ENCODE assay signal across 8 mouse cellular contexts in genomic region chr7:49758934-49759571, GRCm38 (mm10). TPM values are rescaled to one million over a fixed set of nuclear protein-coding genes. Genes with fewer than 3 reads are reported as not detected.
DNase-seq lines count a peak whose midpoint lies in the region; ATAC-seq and TF ChIP-seq lines count a peak whose summit lies in the region.

Gene Htatip2 (plus strand): TSS chr7:49759115.

- DNase-seq in 3134 (ENCODE audit: extremely low read depth, insufficient read length, low spot score) (peak; percentile 65), ZHBTc4 (ENCODE audit: low read depth, low spot score) (peak; percentile 43)
- peak; percentile 56 to 62 for DNase-seq in lung, adult 18-20 months
- DNase-seq in thymus, postnatal 25 days, result peak; percentile 79

- peak within 1 kb of the TSS; percentile 46 for H3K4me3 ChIP-seq in embryonic fibroblast, embryonic 13.5 days (ENCODE audit: insufficient read depth, low read length)
- peak within 1 kb of the TSS; percentile 71 for H3K4me3 ChIP-seq in heart, embryonic 13.5 days
- peak within 1 kb of the TSS; percentile 51 for H3K4me3 ChIP-seq in kidney, embryonic 16.5 days (ENCODE audit: low read length)

- peak; percentile 72 for TF ChIP-seq POLR2A in embryonic fibroblast, embryonic 13.5 days (IDR thresholded peaks at IDR 0.05; ENCODE audit: low read depth, low read length)

- H3K9ac ChIP-seq in heart, embryonic 13.5 days, result peak within 1 kb of the TSS; percentile 85
- H3K9ac ChIP-seq in kidney, embryonic 16.5 days (replicated peaks; ENCODE audit: low read length), result peak within 1 kb of the TSS; percentile 60

- WGBS in heart, embryonic 13.5 days, result 3% methylated on average over 41 of the region's 42 CpGs
- WGBS in kidney, embryonic 16.5 days, result 3% methylated on average over 25 of the region's 42 CpGs

- no peaks in the 10 kb centered on the region for H3K36me3 ChIP-seq in heart, embryonic 13.5 days
- no peaks in the 10 kb centered on the region for H3K36me3 ChIP-seq in kidney, embryonic 16.5 days (ENCODE audit: insufficient read depth, low read length)

- peak; percentile 84 for ATAC-seq in heart, embryonic 13.5 days (ENCODE audit: extremely low read depth, insufficient number of reproducible peaks, low FRiP score, low TSS enrichment)
- ATAC-seq in kidney, embryonic 16.5 days (ENCODE audit: low FRiP score, low TSS enrichment), result peak; percentile 82
- ATAC-seq in neutrophil, adult 5-6 weeks (ENCODE audit: extremely low read depth, insufficient number of reproducible peaks, low FRiP score, poor library complexity, severe bottlenecking), result peak; percentile 46

- peak within 1 kb of the TSS; percentile 90 for H3K4me2 ChIP-seq in heart, embryonic 13.5 days
- H3K4me2 ChIP-seq in kidney, embryonic 16.5 days (replicated peaks; ENCODE audit: low read depth, low read length), result peak within 1 kb of the TSS; percentile 68

- H3K27ac ChIP-seq in embryonic fibroblast, embryonic 13.5 days (ENCODE audit: insufficient read depth, low read length), result no peak within 1 kb of the TSS
- peak within 1 kb of the TSS; percentile 67 for H3K27ac ChIP-seq in heart, embryonic 13.5 days (replicated peaks)
- no peak within 1 kb of the TSS for H3K27ac ChIP-seq in kidney, embryonic 16.5 days (ENCODE audit: low read length)

- no peak for TF ChIP-seq CTCF in embryonic fibroblast, embryonic 13.5 days (IDR thresholded peaks at IDR 0.05; ENCODE audit: borderline replicate concordance, insufficient read depth, low read length)

- H3K27me3 ChIP-seq in heart, embryonic 13.5 days (replicated peaks), result peaks cover 36% of the 10 kb centered on the region
- 0 out of 2 replicates have a peak, but pooled peaks cover 3% of the 10 kb centered on the region for H3K27me3 ChIP-seq in kidney, embryonic 16.5 days (ENCODE audit: insufficient read depth, low read length)

- H3K4me1 ChIP-seq in embryonic fibroblast, embryonic 13.5 days (ENCODE audit: control insufficient read depth, insufficient read depth, low read length), result peaks cover 8% of the 10 kb centered on the region
- peaks cover 16% of the 10 kb centered on the region for H3K4me1 ChIP-seq in heart, embryonic 13.5 days
- H3K4me1 ChIP-seq in kidney, embryonic 16.5 days (ENCODE audit: insufficient read depth, low read length), result no peaks in the 10 kb centered on the region

- no peaks in the 10 kb centered on the region for H3K9me3 ChIP-seq in heart, embryonic 13.5 days
- peaks cover 6% of the 10 kb centered on the region for H3K9me3 ChIP-seq in kidney, embryonic 16.5 days (ENCODE audit: low read length)

RNA-seq across cellular contexts. Expression of gene Htatip2, which starts in this region (rescaled TPM):
- polyA plus RNA-seq in embryonic fibroblast, embryonic 13.5 days (2011; ENCODE audit: insufficient read length, low read depth, missing spikeins), result 26.3 and 32.6 TPM in 2 replicates
- polyA plus RNA-seq in heart, embryonic 13.5 days (2015; fragmentation: Nextera tagmentation; extraction: Ambion mirVana), result 16.3 and 17.3 TPM in 2 replicates
- polyA plus RNA-seq in kidney, embryonic 16.5 days (2015; fragmentation: Nextera tagmentation; extraction: Ambion mirVana), result 9.4 and 11.2 TPM in 2 replicates
- total RNA-seq in neutrophil, adult 5-6 weeks (2017), result 13.4 and 22.3 TPM in 2 replicates
